Mouse (Mus musculus) Patski (cell line): ENCODE measurements around the gene Chchd10. TPM values are rescaled to one million over a fixed set of nuclear protein-coding genes. Genes with fewer than 3 reads are reported as not detected.
"Not testable (repeated sequence)": the region's sequence is repeated elsewhere in the genome, so short reads cannot be mapped to it uniquely, and the experiment has no call there.

Experiments
- ATAC-seq: fragments of 100-300 bp; one replicate; pipeline ENCODE4 v1.8.0; 2021
- CTCF ChIA-PET: fragments of 350-600 bp; sonication (Branson Sonifier 250); formaldehyde crosslinking; loops from one replicate; lab custom pipeline; 2022; ENCODE audit warnings: inconsistent platforms; lab: Charles Lee
- POLR2A ChIA-PET: fragments of 350-600 bp; sonication (Branson Sonifier 250); formaldehyde crosslinking; loops from one replicate; lab custom pipeline; 2022; ENCODE audit warnings: antibody characterized with exemption, inconsistent platforms; lab: Charles Lee
- DNase-seq: peaks from one replicate; pipeline ENCODE4 v3.0.0-alpha.2; 2011; ENCODE audit warnings: low read depth, low spot score
- H3K27me3 ChIP-seq: fragments of 371-371 bp; one replicate; pipeline ENCODE4 v1.5.1; 2021
- CTCF ChIP-seq: fragments of 100-300 bp; IDR thresholded peaks from one replicate; pipeline ENCODE4 v1.5.1; 2021
- in situ Hi-C: fragments of 300-500 bp; cut with MboI; formaldehyde crosslinking; loops from 3 replicates; pipeline ENCODE4 v1.11.1; 2018; ENCODE audit warnings: low pct_unique_long_range_greater_than_20kb, mixed read lengths
- polyA plus RNA-seq: library from polyadenylated mRNA; unstranded; gene quantifications from one replicate; pipeline ENCODE4 v1.2.3, GENCODE M21; 2021

Gene Chchd10
- polyA plus RNA-seq = 362 TPM

- CTCF ChIA-PET = interaction anchor here (1.7 kb wide), 1 partner anchor 9 kb away, joined by 5 read pairs; no protein-coding TSS in a partner anchor
- TF ChIP-seq CTCF = no peak
- no peak for DNase-seq
- H3K27me3 ChIP-seq = no peaks in the 10 kb centered on the region
- in situ Hi-C loops = no loop called here
- no peak for ATAC-seq
- POLR2A ChIA-PET = interaction anchor here (1.1 to 4.2 kb wide), 3 partner anchors 12 to 23 kb away, joined by 4 to 29 read pairs (median 6); partner anchors contain the start of gene Smarcb1
Observed at GRCm38 (mm10) chr10:75932891-75933290, at the start of gene Chchd10. Chchd10 (plus strand) TSS chr10:75933130.

GRCm38 (mm10) chr10:75883232-75883552, 49.7 kb upstream of the Chchd10 start:
- DNase-seq (no peak), ATAC-seq (no peak)
- H3K27me3 ChIP-seq = no peaks in the 10 kb centered on the region
- ChIA-PET CTCF (interaction anchor here (0.6 to 1.9 kb wide), 5 partner anchors 15 to 137 kb away, joined by 3 to 6 read pairs (median 4); no protein-coding TSS in a partner anchor), POLR2A (no interaction called here)
- TF ChIP-seq CTCF = peak; percentile 50
- in situ Hi-C loops = loop anchor here (10.0 kb wide), 1 partner anchor 72 kb away; the partner anchor contains the start of gene Gm5134

- ATAC-seq (no peak), DNase-seq (no peak)
- no peak for TF ChIP-seq CTCF
- no peaks in the 10 kb centered on the region for H3K27me3 ChIP-seq
- in situ Hi-C loops = loop anchor here (10.0 kb wide), 1 partner anchor 70 kb away; the partner anchor contains the start of gene Gm5134
- CTCF ChIA-PET = interaction anchor here (1.2 kb wide), 1 partner anchor 14 kb away, joined by 3 read pairs; no protein-coding TSS in a partner anchor
- POLR2A ChIA-PET = no interaction called here
Observed at GRCm38 (mm10) chr10:75884742-75885141, 48.2 kb upstream of the Chchd10 start.

DNA sequence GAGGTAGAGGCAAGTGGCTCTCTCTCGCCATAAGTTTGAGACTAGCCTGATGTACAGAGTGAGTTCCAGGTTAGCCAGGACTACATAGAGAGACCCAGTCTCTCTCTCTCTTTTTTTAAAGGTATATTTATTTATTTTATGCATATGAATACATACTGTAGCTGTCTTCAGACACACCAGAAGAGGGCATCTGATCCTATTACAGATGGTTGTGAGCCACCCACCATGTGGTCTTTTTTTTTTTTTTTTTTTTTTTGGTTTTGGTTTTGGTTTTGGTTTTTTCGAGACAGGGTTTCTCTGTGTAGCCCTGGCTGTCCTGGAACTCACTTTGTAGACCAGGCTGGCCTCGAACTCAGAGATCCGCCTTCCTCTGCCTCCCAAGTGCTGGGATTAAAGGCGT, 45.4 kb upstream of the Chchd10 start:
- DNase-seq, ATAC-seq, H3K27me3 ChIP-seq, POLR2A ChIA-PET: not testable (repeated sequence)
- in situ Hi-C loops = loop anchor here (10.0 kb wide), 1 partner anchor 67 kb away; the partner anchor contains the start of gene Gm5134
- CTCF ChIA-PET = interaction anchor here (1.4 kb wide), 1 partner anchor 64 kb away, joined by 4 read pairs; no protein-coding TSS in a partner anchor

DNA sequence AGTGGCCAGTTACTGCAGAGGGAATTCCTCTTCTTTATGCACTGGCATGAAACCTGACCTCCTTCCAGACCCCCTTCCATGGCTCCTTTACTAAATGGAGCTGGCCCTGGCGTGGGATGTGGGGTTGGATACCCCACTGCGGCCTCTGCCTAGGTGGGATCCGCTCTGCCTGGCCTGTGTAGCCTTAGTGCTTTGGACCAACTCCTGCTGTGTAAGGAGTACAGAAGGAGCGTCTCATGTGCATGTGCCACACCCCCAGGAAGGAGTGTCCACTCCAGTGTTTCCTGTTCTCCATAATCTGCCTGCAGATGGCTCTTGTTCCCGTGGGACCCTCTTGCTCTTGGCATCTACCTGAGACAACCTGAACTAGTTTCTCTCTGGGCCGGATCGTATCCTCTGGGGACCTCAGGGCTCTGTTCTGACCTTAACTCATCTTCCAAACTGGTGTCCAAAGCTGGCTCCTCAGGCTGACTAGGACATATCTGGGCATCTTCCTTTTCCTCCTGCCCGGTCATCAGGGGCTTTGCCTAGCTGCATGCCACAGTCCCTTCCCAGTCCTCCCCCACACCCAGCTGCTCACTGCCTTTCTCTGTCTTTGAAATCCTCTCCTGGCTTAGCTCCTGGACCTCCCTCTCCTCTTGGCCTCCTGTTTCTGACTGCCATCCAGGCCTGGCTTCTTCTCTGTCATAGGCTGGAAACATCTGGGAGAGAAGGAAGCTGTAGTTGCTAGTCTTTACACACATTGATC, 43.4 kb upstream of the Chchd10 start:
- ChIA-PET POLR2A (no interaction called here), CTCF (interaction anchor here (1.1 kb wide), 1 partner anchor 11 kb away, joined by 3 read pairs; no protein-coding TSS in a partner anchor)
- ATAC-seq (no peak), DNase-seq (no peak)
- TF ChIP-seq CTCF = no peak
- in situ Hi-C loops = loop anchor here (10.0 kb wide), 1 partner anchor 65 kb away; the partner anchor contains the start of gene Gm5134
- H3K27me3 ChIP-seq = no peaks in the 10 kb centered on the region

- ATAC-seq = peak; percentile 74
- POLR2A ChIA-PET = no interaction called here
- H3K27me3 ChIP-seq = no peaks in the 10 kb centered on the region
- no peak for DNase-seq
- TF ChIP-seq CTCF = no peak
- CTCF ChIA-PET = interaction anchor here (1.1 kb wide), 1 partner anchor 34 kb away, joined by 3 read pairs; no protein-coding TSS in a partner anchor
- in situ Hi-C loops = no loop called here
Observed at GRCm38 (mm10) chr10:75893089-75893750, 39.7 kb upstream of the Chchd10 start, which contains the start of gene Derl3. Derl3 (plus strand) TSS chr10:75893413.

DNA sequence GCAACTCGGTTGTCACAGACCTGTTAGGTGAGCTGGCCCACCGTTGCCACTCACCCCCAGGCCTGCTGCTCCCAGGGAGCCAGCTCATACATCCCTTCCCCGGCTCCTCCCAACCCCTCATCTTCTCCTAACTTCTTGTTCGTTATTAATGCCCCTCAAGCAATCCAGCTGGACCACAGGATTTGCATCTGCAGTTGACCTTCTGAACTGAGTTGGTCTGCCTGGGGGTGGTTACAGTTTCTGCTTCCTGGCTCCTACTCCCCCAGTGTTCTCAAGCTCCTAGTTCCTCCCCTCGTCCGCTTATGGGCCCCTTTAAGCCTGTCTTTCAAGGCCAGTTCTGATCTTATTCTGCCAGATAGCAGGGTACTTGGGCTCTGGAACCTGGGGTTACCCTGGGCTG, 38.3 kb upstream of the Chchd10 start:
- ChIA-PET CTCF (interaction anchor here (1.1 to 1.8 kb wide), 2 partner anchors 13 to 36 kb away, joined by 3 to 4 read pairs; no protein-coding TSS in a partner anchor), POLR2A (interaction anchor here (0.9 kb wide), 2 partner anchors 9 to 37 kb away, joined by 3 read pairs; no protein-coding TSS in a partner anchor)
- DNase-seq (no peak), ATAC-seq (no peak)
- H3K27me3 ChIP-seq = no peaks in the 10 kb centered on the region
- in situ Hi-C loops = no loop called here
- no peak for TF ChIP-seq CTCF

- H3K27me3 ChIP-seq = no peaks in the 10 kb centered on the region
- in situ Hi-C loops = no loop called here
- POLR2A ChIA-PET = interaction anchor here (0.9 kb wide), 1 partner anchor 36 kb away, joined by 3 read pairs; no protein-coding TSS in a partner anchor
- DNase-seq (no peak), ATAC-seq (no peak)
- CTCF ChIA-PET = interaction anchor here (1.6 to 1.8 kb wide), 2 partner anchors 14 to 17 kb away, joined by 4 read pairs; no protein-coding TSS in a partner anchor
- TF ChIP-seq CTCF = no peak
Observed at GRCm38 (mm10) chr10:75895730-75896129, 37.2 kb upstream of the Chchd10 start.

DNA sequence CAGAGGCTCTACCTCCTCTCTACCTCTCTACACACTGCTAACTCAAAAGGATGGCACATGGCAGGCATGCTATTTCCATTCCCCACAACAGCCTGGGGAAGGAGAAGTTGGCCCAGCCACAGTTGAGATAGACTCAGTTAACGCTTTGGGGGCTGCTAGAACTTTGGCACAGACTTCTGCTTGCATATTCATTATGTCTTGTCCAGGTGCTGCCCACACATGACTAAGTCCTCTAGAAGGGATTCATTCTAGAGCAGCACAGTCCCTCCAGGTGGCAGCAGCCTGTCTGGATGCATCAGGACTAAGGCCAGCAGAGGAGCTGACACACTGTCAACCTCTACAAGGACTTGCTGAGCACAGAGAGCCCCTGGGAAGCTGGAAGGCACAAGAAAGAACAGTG, 36.7 kb upstream of the Chchd10 start:
- ChIA-PET POLR2A (no interaction called here), CTCF (interaction anchor here (1.6 to 1.8 kb wide), 3 partner anchors 14 to 26 kb away, joined by 4 read pairs; no protein-coding TSS in a partner anchor)
- DNase-seq (no peak), ATAC-seq (no peak)
- no peak for TF ChIP-seq CTCF
- in situ Hi-C loops = no loop called here
- no peaks in the 10 kb centered on the region for H3K27me3 ChIP-seq

GRCm38 (mm10) chr10:75897373-75897772, 35.6 kb upstream of the Chchd10 start:
- in situ Hi-C loops = no loop called here
- DNase-seq = no peak
- no peak for TF ChIP-seq CTCF
- ATAC-seq = no peak
- POLR2A ChIA-PET = no interaction called here
- CTCF ChIA-PET = interaction anchor here (1.2 to 2.5 kb wide), 6 partner anchors 14 to 52 kb away, joined by 4 to 9 read pairs (median 4); no protein-coding TSS in a partner anchor
- H3K27me3 ChIP-seq = no peaks in the 10 kb centered on the region
